Mouse (Mus musculus) heart, adult 2 months (tissue): ENCODE data around the gene Pomgnt2.

ENCODE experiments used
- CTCF ChIP-seq: fragments of 200-600 bp; IDR thresholded peaks from 2 replicates; pipeline ENCODE4 v1.8.1; 2022; ENCODE audit warnings: antibody characterized with exemption, mild to moderate bottlenecking, moderate library complexity
- POLR2A ChIP-seq: fragments of 200-500 bp; IDR thresholded peaks from 2 replicates; pipeline ENCODE4 v1.6.1; 2011; ENCODE audit warnings: mild to moderate bottlenecking, low read depth, low read length, control low read depth; ENCODE audit not compliant: insufficient read depth

DNA sequence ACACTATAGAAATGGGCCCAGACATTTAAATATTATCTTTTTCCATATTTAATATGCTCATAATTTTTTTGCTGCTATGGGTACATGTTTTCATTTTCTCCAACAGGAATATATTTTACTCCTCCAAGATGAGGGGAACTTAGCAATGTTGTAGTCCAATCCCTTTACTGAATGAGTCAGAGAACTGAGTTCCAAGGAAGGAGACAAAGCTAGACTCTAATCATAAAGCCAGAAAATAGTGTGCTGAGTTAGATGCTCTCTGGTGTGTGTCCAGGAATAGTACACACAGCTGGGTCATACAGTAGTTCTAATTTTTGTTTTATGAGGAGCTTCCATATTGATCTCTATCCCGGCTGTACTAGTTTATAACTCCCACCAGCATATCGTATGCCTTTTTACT, 9.3 kb upstream of the Pomgnt2 start:
- TF ChIP-seq CTCF (no peak), POLR2A (no peak)
